Mouse (Mus musculus): ENCODE measurements around the gene Tcf7.

GRCm38 (mm10) chr11:52294103-52294502, 11.3 kb upstream of the Tcf7 start:
- TF ChIP-seq CTCF (IDR thresholded peaks at IDR 0.05; ENCODE audit: control insufficient read depth, insufficient read depth, low read length) = no peak
- TF ChIP-seq POLR2A (IDR thresholded peaks at IDR 0.05; ENCODE audit: borderline replicate concordance, control insufficient read depth, low read depth, low read length) = no peak
